Mouse (Mus musculus): Measurements from ENCODE around the gene Scaf4.
"Not testable (repeated sequence)": the region's sequence is repeated elsewhere in the genome, so short reads cannot be mapped to it uniquely, and the experiment has no call there.

The Scaf4 gene

DNA sequence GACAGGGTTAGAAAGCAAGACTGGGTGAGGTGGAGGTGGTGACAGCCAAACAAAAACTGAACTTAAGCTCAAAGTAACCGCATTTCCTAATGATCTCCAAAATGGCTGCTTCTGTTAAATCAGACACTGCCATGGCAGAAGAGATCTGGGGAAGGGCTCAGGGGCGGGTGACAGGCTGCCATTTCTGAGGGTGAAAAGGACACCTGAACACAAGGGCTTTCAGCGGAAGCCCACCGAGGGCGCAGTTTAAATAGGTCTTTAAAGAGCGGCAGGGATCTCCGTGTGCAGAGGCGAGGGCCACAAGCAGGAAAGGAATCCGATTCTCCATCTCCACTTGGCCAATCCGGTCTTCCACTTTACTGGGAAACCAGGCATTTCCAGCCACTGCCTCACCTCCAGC lies 50.6 kb downstream of the Scaf4 start:
- no peak for DNase-seq

DNA sequence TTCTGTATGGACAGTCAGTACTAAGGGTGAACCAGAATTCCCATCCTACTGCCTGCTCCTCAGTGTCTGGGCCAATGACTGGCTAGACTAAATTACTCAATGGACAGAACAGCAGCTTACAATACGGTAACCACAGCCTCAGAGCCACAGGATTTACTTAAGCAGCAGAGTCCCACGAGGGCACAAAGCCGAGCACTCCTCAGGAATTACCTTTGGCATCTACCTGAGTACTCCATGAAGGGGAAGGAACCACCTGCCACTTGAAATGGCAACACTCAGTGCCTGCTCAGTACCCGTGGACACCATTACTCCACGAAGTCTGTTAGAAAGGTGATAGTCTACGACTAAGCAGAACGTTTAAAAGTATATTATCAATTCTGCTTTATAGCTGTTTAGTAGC lies 53.0 kb downstream of the Scaf4 start:
- no peak for DNase-seq

DNA sequence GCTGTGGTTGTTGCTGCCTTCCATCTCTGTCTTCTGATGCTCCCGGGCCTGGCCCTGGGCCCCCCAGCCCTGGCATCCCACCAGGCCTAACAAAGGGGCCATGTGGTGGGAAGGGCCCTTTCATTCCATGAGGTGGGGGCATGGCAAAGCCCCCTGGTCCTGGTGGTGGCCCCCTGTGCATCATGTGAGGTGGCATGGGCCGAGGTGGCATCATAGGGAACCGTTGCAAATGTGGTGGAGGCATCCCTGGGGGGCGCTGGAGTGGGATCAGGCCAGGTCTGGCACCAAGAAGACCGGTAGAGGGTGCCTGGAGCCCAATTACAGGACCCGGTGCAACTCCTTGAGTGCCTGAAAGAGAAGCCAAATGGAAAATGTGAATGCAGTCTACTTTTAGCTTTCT lies 54.4 kb downstream of the Scaf4 start:
- no peak for DNase-seq

DNA sequence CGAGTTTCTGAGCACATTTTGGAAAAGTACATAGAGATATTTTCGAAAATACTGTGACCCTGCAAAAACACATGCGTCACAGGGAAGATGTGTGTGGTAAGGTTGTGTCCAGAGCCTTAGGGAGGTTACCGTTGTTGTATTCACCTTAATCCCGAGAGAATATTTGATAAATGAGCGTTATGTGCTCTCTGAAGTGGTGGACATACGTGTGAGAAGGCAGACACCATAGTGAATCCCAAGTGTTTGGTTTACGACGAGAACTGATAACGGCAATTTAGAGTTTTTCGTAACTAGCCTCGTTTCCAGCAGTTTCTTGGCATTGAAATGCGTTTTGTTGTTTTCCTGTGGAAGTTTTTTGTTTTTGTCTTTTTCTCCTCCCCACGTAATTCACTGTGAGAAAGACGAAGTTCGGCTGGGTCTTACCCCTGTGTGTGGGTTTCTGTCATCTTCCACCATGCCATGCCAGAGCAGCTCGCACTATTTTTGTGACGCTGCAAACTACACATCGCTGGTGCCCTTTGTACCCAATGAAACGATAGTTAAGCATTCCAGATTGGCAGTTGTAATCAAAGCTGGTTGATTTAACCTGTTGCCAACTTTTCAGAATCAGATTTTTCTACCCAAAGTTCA lies 62.7 kb downstream of the Scaf4 start:
- DNase-seq = no peak

DNA sequence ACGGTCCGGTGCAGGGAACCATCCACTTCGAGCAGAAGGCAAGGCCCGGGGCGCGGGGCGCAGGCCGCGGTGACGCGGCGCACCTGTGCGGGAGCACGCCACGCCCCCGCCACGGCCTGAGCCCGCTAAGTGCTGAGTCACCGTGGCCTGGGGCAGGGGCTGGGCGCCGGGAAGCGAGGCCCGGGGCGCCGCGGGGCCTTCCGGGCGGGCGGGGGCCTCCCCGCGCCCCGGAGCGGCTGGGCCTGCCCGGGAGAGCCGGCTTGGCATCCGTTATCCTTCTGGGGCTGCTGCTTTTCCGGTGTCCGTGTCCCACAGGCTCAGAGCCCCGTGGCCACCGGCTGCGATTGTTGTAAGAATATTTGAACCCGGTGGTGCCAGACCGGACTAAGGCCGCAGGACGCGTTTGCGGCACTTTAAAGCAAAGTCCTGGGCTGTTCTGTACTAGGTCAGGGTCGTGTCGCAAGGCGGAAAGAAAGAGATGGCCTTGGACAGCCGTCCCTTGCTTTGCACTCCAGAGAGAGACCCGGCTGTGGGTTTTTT lies 63.3 kb downstream of the Scaf4 start:
- no peak for DNase-seq

DNA sequence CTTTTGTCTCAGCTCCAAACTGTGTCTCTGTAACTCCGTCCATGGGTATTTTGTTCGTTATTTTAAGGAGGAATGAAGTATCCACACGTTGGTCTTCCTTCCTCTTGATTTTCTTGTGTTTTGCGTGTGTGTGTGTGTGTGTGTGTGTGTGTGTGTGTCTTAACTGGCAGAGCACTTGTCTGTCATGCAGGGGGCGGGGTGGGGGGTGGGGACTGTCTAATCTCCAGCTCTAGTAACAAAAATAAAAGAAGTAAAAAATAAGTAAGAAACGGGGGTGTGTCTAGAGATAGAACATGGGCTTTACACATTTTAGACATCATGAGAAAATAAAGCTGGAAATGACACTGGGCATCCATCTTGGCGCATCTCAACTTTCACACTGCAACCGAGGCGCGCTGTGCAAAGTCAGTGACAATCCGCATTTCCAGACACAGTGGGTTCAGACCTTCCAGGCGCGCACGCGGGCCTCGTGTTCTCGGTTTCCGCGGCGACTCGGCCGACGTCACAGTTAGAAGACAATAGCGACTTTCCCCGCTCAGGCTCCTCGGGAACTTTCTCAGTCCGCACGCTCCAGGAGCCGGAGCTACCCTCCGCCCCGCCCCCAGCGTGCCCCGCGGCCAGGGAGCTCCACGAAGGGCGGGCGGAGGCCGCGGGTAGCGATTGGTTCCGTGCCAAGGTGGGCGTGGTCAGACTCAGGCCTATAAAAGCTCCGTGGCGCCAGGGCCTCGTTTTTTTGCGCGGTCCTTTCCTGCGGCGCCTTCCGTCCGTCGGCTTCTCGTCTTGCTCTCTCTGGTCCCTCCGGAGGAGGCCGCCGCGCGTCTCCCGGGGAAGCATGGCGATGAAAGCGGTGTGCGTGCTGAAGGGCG lies 64.0 kb downstream of the Scaf4 start, which contains the start of gene Sod1:
Gene Sod1, plus strand, starts transcription at position 729 of the 866 bp plus-strand sequence.
- peak; percentile 96 for DNase-seq

DNA sequence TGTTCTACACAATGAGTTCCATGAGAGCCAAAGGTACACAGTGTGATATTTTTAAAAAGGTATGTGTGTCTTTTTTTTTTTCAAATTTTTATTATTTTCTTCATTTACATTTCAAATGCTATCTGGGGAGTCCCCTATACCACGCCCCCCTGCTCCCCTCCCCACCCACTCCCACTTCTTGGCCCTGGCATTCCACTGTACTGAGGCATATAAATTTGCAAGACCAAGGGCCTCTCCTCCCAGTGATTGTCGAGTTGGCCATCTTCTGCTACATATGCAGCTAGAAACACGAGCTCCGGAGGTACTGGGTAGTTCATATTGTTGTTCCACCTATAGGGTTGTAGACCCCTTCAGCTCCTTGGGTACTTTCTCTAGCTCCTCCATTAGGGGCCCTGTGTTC lies 64.9 kb downstream of the Scaf4 start:
- not testable (repeated sequence) for DNase-seq

DNA sequence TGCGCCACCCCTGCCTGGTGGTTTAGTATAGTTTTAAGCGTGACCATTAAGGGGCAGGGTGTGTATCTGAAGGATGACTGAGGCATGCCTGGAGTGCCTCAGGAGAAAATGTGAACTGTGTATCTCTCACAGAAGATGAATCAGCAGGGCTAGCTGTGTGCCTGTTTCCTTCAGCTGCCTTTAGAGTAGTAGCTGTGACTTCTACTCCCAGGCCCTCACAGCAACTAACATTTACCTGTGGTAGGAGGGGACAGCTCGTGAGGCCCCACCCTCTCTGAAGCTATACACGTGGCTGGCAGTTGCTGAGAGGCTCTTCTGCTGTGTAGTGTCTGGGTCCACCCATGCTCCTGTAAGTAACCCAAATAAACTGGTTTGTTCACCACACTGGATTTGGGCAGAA lies 66.4 kb downstream of the Scaf4 start:
- no peak for DNase-seq

DNA sequence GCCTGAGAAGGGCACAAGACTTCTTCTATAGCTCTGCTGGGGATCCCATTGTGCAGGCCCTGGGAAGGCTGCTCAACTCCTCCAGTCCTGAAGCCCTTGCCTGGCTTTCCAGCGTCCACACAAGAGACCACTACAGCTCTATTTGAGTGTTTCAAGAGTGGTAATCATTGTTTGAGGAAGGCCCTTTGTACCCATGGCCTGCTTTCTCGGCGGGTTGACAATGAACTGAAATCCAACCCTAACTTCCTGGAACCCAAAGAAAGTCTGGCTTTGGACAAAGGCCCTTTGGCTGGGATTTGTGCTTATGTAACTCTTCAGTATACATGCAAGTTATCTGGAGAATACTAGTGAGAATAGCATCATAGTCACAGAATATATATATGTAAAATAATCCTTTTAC lies 66.9 kb downstream of the Scaf4 start:
- DNase-seq = no peak

DNA sequence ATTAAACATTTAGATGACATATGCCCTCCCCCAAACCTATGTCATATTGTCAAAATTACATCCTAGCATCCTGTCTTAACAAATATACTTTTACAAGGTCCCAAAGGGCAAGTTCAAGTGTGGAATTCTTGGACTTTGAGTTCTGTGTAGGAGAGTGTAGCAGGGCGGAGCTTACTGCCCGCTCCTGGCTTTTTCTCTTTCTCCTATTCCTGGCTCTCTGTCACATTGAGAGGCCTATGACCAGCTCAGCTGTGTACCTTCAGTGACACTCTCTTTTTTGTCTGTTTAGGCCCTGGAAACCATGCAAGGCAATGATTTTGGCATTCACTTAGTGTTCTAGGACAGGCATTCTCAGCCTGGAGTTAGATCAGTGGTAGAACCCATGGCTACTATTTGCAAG lies 67.9 kb downstream of the Scaf4 start:
- no peak for DNase-seq

DNA sequence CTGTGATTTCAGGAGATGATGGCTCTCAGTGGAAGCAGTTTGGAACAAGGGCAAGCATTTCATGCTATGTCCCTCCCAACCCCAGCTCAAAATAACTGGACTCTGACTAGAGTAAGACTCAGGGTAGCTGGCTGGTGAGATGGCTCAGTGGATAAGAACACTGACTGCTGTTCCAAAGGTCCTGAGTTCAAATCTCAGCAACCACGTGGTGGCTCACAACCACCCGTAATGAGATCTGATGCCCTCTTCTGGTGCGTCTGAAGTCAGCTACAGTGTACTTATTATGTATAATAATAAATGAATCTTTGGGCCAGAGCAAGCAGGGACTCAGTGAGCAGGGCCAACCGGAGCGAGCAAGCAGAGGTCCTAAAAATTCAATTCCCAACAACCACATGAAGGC lies 68.4 kb downstream of the Scaf4 start:
- DNase-seq = not testable (repeated sequence)

DNA sequence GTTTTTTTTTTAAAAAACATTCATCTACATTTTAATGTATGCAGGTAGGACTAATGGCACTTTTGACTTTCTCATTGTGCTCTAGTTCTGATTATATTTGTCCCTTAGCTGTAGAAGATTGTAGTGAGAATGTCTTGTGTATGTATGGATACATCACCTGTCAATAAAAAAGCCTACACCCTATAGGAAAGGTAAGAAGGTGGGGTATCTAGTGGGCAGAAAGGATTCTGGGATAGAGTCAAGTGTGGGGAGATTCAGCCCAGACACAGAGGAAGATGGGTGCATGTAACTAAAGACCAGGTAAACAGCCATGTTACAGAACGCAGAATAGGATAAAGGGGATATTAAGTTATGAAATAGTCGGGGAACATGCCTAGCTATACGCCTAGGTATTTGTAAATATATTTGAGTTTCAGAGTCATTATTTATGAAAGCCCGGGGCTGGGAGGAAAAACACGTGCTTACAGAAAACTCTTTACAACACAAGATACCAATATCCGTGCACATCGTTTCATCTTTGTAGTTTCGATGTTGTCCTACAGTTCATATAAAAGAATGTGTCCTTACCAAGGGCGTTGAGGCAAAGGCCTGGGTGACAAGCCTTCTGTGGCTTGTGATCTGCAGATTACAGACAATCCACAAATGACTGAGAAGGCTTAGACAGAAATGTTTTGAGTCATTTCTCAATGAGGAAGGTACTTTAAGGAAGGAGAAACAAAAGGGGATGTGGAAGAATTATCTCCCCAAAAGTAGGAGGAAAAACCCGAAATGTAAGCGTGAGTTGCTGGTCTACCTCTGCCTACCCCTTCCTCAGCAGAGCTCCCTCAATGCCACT lies 69.4 kb downstream of the Scaf4 start:
- DNase-seq = no peak

DNA sequence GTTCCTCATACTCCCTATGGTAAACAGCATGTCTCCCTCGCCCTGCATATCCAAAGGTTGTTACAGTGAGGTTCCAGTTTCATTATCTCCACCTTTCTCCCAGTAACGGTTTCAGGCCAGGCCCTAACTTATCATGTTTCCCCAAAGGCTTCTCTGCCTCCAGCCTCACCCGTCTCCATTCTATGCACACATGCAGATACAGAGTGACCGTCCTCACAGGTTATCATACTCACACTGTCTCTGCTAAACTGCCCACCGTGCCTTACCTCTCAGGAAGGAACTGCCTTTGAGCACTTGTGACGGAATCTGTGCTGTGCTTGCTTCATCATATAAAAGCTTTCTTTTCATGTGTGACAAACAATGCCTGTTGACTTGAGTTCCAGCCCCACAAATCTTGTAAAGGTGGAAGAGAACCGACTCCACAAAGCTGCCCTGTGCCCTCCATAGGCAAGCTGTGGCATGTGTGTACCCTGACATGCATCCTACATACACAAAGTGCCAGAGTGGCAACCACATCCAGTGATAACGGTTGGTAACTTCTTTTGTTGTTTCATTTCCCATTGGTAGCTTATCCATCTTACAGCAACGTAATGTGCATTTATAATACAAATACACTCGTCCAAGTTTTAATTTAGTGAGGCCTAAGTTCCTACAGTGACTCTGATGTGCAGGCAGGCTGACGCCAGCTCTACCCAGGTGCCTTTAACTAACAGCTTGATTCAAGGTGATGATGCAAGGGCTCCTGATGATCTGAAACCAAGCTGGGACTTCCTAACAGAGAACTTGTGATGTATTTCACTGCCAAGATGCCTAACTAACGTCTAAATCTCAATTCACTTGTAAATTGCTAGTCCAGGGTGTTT lies 70.6 kb downstream of the Scaf4 start:
- no peak for DNase-seq

DNA sequence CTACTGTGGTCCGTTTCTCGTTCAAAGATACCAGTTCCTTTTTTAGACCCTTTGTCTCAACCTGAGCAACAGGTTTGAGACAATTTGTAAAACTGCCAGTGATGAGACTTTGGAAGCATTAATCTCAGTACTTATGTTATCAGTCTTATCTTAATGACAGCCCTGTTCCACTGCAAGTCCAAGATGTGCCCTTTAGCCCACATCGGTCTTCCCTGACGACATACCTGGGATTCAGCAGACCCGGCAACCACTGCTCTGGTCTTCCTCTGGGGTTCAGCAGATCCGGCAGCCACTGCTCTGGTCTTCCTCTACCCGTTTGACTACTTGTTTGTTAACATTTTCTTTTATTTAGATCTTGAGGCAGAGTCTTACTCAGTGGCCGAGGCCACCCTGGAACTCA lies 72.5 kb downstream of the Scaf4 start:
- DNase-seq = no peak

DNA sequence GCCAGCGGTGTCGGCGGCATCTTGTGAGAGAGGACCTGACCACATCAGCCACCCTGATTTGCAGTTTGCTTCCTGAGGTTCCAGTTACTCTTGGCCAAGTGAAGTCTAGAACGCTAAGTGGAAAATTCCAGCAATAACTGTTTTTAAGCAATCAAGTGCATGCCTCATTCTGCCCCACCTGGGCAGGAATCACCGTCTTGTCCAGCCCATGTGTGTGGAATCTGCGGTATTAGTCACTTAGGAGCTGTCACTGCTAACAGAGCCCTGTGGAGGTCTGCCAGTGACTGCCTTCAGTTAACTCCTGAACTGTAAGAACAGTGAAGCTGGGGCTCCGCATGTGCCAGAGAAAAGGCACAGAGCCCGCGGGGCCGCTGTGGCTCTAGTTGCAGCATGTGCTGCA lies 73.6 kb downstream of the Scaf4 start:
- DNase-seq = no peak

DNA sequence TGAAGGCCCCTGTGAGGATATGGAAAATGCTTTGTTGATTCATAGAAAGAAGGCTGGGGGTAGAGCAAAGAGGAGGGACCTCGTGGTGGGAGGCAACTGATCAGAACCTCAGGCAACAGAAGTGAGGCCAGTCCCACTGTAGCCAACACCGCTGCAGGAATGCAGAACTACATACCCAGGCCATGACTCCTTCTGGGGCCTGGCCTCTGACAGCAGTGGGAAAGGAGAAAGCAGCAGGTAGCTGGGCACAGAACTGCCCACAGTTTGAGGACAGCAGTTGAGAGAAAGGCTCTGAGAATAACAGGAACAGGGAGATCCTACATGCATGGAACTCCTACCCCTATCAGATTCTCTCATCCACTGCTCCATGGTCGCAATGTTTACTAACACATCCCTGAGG lies 75.3 kb downstream of the Scaf4 start:
- DNase-seq = no peak

DNA sequence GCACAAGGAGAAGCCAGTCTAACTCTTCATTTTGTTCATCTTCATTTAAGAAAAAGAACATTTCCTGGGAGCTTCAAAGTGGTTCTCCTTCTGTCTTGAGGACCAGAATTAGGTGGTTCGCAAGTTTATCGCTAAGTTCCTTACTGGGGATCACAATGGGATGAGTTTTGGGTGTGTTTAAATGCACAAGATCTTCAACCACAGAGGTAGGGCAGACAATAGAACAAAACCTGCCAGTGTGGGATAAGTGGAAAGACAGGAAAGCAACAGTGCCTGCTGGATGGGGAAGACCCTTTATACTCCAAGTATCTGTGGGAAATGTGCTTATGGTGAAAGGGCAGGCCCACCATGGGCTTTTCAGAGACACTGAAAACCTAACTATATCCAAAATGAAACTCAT lies 79.4 kb downstream of the Scaf4 start:
- no peak for DNase-seq

DNA sequence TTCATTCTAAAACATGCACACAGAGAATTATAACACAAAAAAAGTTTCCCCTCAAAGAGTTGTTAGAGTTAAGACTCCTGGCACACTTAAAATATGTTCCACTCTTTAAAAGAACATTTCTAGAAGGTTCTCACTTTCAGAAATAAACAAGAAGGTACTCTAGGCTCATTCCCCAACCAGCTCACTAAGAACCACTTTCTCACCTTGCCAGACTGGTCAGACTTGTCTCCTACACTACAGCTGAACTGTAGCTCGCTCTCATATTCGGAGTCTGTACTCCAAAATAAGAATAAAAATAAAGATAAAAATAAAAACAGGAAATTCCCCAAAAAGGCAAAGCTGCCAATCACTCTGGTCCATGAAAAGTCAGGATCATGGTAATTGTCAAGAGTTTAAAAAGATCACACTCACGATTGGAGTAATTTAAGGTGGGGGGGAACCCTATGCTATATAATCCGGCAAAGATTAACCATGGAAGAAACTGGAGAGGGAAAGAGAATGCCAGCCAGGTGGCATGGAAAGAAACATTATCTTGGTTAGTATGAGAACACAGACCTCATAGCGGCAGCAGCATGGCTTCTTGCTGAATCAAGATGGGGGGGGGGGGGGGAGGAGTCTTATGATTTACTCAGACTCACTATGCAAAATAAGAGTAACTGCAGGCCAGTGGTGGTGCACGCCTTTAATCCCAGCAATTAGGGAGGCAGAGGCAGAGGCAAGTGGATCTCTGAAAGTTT lies 80.9 kb downstream of the Scaf4 start:
- no peak for DNase-seq

DNA sequence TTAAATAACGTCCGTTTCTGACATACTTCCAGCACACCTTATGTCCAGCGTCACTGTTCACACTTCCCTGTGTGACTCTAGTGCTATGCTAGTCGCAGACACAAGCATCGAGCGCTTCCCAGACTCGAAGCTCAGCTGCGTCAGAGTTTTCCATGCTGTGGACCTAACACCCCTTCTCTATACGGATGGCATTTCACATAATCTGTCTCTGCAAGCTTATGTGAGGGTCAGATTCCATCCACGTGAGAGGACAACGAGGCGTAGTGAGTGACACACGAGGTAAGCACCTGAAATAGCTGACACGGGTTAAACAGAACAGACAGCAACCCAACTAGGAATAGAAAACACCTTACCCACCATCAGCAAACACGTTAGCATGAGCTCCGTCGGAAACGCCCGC lies 82.2 kb downstream of the Scaf4 start:
- DNase-seq = no peak

DNA sequence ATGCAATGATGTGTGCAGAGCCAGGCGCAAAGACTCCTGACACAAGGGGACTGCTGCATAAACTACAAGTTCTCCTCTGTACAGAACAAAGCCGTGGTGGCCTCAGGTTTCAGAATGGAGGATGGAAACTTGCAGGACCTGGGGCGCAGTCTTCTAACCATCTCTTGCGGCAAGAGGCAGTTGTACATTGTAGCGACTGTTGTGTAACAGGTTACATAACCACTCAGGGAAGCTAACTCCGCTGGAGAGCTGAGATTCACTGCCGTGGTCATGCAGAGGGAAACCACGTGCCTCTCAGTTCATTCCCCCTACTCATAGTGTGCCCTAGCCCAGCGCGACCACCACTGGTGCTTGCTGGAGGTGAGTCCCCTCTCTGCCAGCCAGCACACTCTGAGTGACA lies 85.1 kb downstream of the Scaf4 start:
- DNase-seq = no peak

DNA sequence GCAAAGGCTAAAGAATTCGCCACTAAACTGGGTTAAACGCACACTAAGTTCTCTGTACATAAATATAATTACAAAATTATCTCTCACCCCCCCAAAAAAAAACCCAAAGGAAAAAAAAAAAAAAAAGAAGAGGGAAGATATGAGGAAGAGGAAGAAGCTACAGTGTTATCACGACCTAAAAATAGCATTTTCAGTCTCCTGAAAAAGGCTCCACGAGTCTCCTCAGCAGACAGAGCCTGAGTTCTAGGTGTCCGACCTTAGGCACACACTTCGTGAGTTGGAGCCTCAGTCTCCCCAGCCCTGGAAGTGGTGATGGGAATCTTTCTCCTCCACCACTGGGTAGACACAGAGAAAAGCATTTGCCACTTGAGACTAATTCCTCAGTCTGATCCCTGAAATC lies 85.7 kb downstream of the Scaf4 start:
- DNase-seq = no peak

Measured in cerebellum, adult 8-10 months (tissue).